12 mouse cellular contexts compared by ENCODE assay signal in genomic region chr4:146167879-146168532, GRCm38 (mm10). TPM values are rescaled to one million over a fixed set of nuclear protein-coding genes. Genes with fewer than 3 reads are reported as not detected.
DNase-seq lines count a peak whose midpoint lies in the region; ATAC-seq and TF ChIP-seq lines count a peak whose summit lies in the region.
"Not testable (repeated sequence)": the region's sequence is repeated elsewhere in the genome, so short reads cannot be mapped to it uniquely, and the experiment has no call there.
"Had no signal": no experiment of that assay in that cellular context is flagged by ENCODE, and none has a peak within 500 bp of the region (broad histone marks: within the 10 kb centered on the region; RNA-seq: fewer than 3 reads in every experiment).

No protein-coding gene starts in this region.

- not testable (repeated sequence) for H3K27me3 ChIP-seq in G1E (ENCODE audit: insufficient read depth, low read length); embryonic facial prominence, embryonic 12.5 days; heart, adult 2 months (ENCODE audit: control insufficient read depth, insufficient read depth, low read length); hindbrain, embryonic 16.5 days (replicated peaks; ENCODE audit: control insufficient read depth, insufficient read depth, low read length); limb, embryonic 11.5 days (ENCODE audit: control insufficient read depth, insufficient read depth, low read length); lung, postnatal 0 days (replicated peaks; ENCODE audit: insufficient read depth, low read length)

- DNase-seq in G1E (ENCODE audit: low spot score), result peak; percentile 0
- peak; percentile 10 to 26 for DNase-seq in heart, adult 2 months
- DNase-seq in limb, embryonic 11.5 days (ENCODE audit: low spot score), result peak; percentile 17
- peak; percentile 36 for DNase-seq in lung, postnatal 0 days (ENCODE audit: low spot score)
- DNase-seq in retina, embryonic 14.5 days (ENCODE audit: low spot score), result peak; percentile 1
- peak; percentile 4 for DNase-seq in urinary bladder, postnatal 14 days (ENCODE audit: low spot score)

- not testable (repeated sequence) for H3K36me3 ChIP-seq in G1E (replicated peaks); embryonic facial prominence, embryonic 12.5 days; heart, adult 2 months (ENCODE audit: control insufficient read depth, insufficient read depth, low read length); hindbrain, embryonic 16.5 days (ENCODE audit: control insufficient read depth, insufficient read depth, low read length); limb, embryonic 11.5 days (ENCODE audit: control insufficient read depth, insufficient read depth, low read length); lung, postnatal 0 days (ENCODE audit: insufficient read depth, low read length)

- TF ChIP-seq POLR2A in heart, adult 2 months (IDR thresholded peaks at IDR 0.05; ENCODE audit: insufficient read depth, low read depth, low read length), result not testable (repeated sequence)

- H3K4me2 ChIP-seq in embryonic facial prominence, embryonic 12.5 days (replicated peaks); hindbrain, embryonic 16.5 days (ENCODE audit: low read length); limb, embryonic 11.5 days (ENCODE audit: low read depth, severe bottlenecking); lung, postnatal 0 days (replicated peaks; ENCODE audit: low read depth, low read length): not testable (repeated sequence)

- not testable (repeated sequence) for H3K9me3 ChIP-seq in G1E (replicated peaks); embryonic facial prominence, embryonic 12.5 days; hindbrain, embryonic 16.5 days (ENCODE audit: control insufficient read depth, low read length); limb, embryonic 11.5 days (ENCODE audit: control insufficient read depth, low read length); lung, postnatal 0 days (ENCODE audit: low read length)

- not testable (repeated sequence) for TF ChIP-seq CTCF in G1E (IDR thresholded peaks at IDR 0.05; ENCODE audit: low read depth, low read length); heart, adult 2 months (IDR thresholded peaks at IDR 0.05); lung, postnatal 0 days (IDR thresholded peaks at IDR 0.05)

- ATAC-seq in G1E (ENCODE audit: extremely low read depth, insufficient number of reproducible peaks, low FRiP score, poor library complexity, severe bottlenecking), result 0 out of 2 replicates have a peak, but pooled peaks have one; percentile 30
- peak; percentile 72 for ATAC-seq in embryonic facial prominence, embryonic 12.5 days (ENCODE audit: insufficient number of reproducible peaks, insufficient read depth, low FRiP score, low TSS enrichment)
- ATAC-seq in hindbrain, embryonic 16.5 days, result 0 out of 2 replicates have a peak, but pooled peaks have one; percentile 27
- ATAC-seq in limb, embryonic 11.5 days (ENCODE audit: insufficient number of reproducible peaks, low FRiP score, low TSS enrichment, low read depth), result peak; percentile 79
- peak; percentile 35; the same call in 1 of the 2 replicates for ATAC-seq in lung, postnatal 0 days

- TF ChIP-seq EP300 in heart, adult 2 months (IDR thresholded peaks at IDR 0.05; ENCODE audit: insufficient read depth, low read depth, low read length); lung, postnatal 0 days (IDR thresholded peaks at IDR 0.05): not testable (repeated sequence)

- H3K4me1 ChIP-seq in G1E (ENCODE audit: insufficient read depth, low read depth, low read length); embryonic facial prominence, embryonic 12.5 days; heart, adult 2 months (ENCODE audit: control insufficient read depth, insufficient read depth, low read length); hindbrain, embryonic 16.5 days (ENCODE audit: control insufficient read depth, insufficient read depth, low read depth, low read length); limb, embryonic 11.5 days (ENCODE audit: control insufficient read depth, insufficient read depth, low read length); lung, postnatal 0 days (ENCODE audit: insufficient read depth, low read depth, low read length): not testable (repeated sequence)

- WGBS in embryonic facial prominence, embryonic 12.5 days, result 80% methylated on average over 10 of the region's 10 CpGs
- 75% methylated on average over 10 of the region's 10 CpGs for WGBS in heart, adult 2 months
- 86% methylated on average over 10 of the region's 10 CpGs for WGBS in hindbrain, embryonic 16.5 days
- WGBS in limb, embryonic 11.5 days, result 87% methylated on average over 10 of the region's 10 CpGs
- WGBS in lung, postnatal 0 days, result 79% methylated on average over 10 of the region's 10 CpGs

- not testable (repeated sequence) for H3K79me2 ChIP-seq in heart, adult 2 months (replicated peaks; ENCODE audit: control insufficient read depth, insufficient read depth, low read length)

- not testable (repeated sequence) for H3K9ac ChIP-seq in embryonic facial prominence, embryonic 12.5 days; heart, adult 2 months (ENCODE audit: low read depth, low read length); hindbrain, embryonic 16.5 days (ENCODE audit: low read depth, low read length); limb, embryonic 11.5 days (ENCODE audit: low read length); lung, postnatal 0 days (replicated peaks; ENCODE audit: low read depth)

- intact Hi-C loops in heart, adult 2 months (cut with DNase I), result not testable (repeated sequence)

- H3K27ac ChIP-seq in embryonic facial prominence, embryonic 12.5 days; heart, adult 2 months; hindbrain, embryonic 16.5 days (ENCODE audit: low read depth, low read length); limb, embryonic 11.5 days (replicated peaks; ENCODE audit: low read depth, low read length); lung, postnatal 0 days (ENCODE audit: low read length): not testable (repeated sequence)

- not testable (repeated sequence) for H3K4me3 ChIP-seq in G1E (ENCODE audit: low read depth, low read length); embryonic facial prominence, embryonic 12.5 days; heart, adult 2 months; hindbrain, embryonic 16.5 days (ENCODE audit: low read length); limb, embryonic 11.5 days (ENCODE audit: low read depth, low read length); lung, postnatal 0 days (ENCODE audit: low read depth, low read length)

RNA-seq across cellular contexts. Expression of gene Zfp600, which starts 11.4 kb away (rescaled TPM):
- total RNA-seq in G1E (2014; fragmentation: Nextera tagmentation) (0.19 and 0.38 TPM in 2 replicates), G1E (2017) (0.06 and 0.98 TPM in 2 replicates)
- not detected in 2 replicates for polyA plus RNA-seq in G1E (2012)
- polyA plus RNA-seq in embryonic facial prominence, embryonic 12.5 days (2016; fragmentation: Nextera tagmentation; extraction: Ambion mirVana), result not detected in 2 replicates
- total RNA-seq in heart, adult 2 months (2021), result not detected
- 0.35 TPM in 1 of 2 replicates, not detected in the other for polyA plus RNA-seq in heart, adult 2 months (2012; rRNA removed)
- polyA plus RNA-seq in hindbrain, embryonic 16.5 days (2015; fragmentation: Nextera tagmentation; extraction: Ambion mirVana), result not detected in 2 replicates
- not detected in 2 replicates for polyA plus RNA-seq in limb, embryonic 11.5 days (2014; fragmentation: Nextera tagmentation; extraction: Ambion mirVana)
- polyA plus RNA-seq in lung, postnatal 0 days (2015; fragmentation: Nextera tagmentation; extraction: Ambion mirVana), result not detected in 2 replicates
- total RNA-seq: adrenal gland, postnatal 25 days had no signal
- polyA plus RNA-seq: hindbrain, embryonic 10.5 days; limb, embryonic 10.5 days; midbrain, embryonic 10.5 days had no signal

Comparison
In these comparisons a context has a peak if more than half of its experiments do, and no peak if none do; other contexts are left out.
1. ATAC-seq: peak in every context shown above with its lines; median percentile 79 in limb, embryonic 11.5 days; 72 in embryonic facial prominence, embryonic 12.5 days; 35 in lung, postnatal 0 days; 30 in G1E; 27 in hindbrain, embryonic 16.5 days.